Mouse (Mus musculus) heart, embryonic 14.5 days (tissue): Measurements from ENCODE around the gene Cd79b. TPM values are rescaled to one million over a fixed set of nuclear protein-coding genes. Genes with fewer than 3 reads are reported as not detected.

ENCODE experiments used
- ATAC-seq: fragments of 200-750 bp; cut with Nextera tagmentation; 2 replicates; pipeline ENCODE4 v1.8.0; 2017; ENCODE audit warnings: low read depth, moderate TSS enrichment; ENCODE audit not compliant: insufficient number of reproducible peaks, insufficient read depth, low FRiP score
- H3K27ac ChIP-seq, 2 experiments: fragments of 200-500 bp in 1 of 2; fragments of 300-500 bp in 1 of 2; sonication (generic) in 1 of 2; replicated peaks in 1 of 2; 2 replicates each; pipeline ENCODE4 v1.5.1; 2012 to 2014; ENCODE audit warnings: low read depth in 2 of 2, low read length in 2 of 2, control low read depth in 1 of 2, mild to moderate bottlenecking in 1 of 2, mixed read lengths in 1 of 2; ENCODE audit not compliant: control insufficient read depth in 1 of 2, insufficient read depth in 1 of 2
- H3K27me3 ChIP-seq: fragments of 300-500 bp; sonication (generic); 2 replicates; pipeline ENCODE4 v1.6.1; 2014; ENCODE audit warnings: mild to moderate bottlenecking, low read length, control low read depth; ENCODE audit not compliant: control insufficient read depth, insufficient read depth
- H3K36me3 ChIP-seq: fragments of 300-500 bp; sonication (generic); 2 replicates; pipeline ENCODE4 v1.6.1; 2014; ENCODE audit warnings: mild to moderate bottlenecking, control low read depth, low read length, mixed read lengths; ENCODE audit not compliant: control insufficient read depth, insufficient read depth
- H3K4me1 ChIP-seq, 2 experiments: fragments of 200-500 bp in 1 of 2; fragments of 300-500 bp in 1 of 2; sonication (generic) in 1 of 2; 2 replicates each; pipeline ENCODE4 v1.6.1; 2012 to 2014; ENCODE audit warnings: low read length in 2 of 2, control low read depth in 1 of 2, mixed read lengths in 1 of 2; ENCODE audit not compliant: control insufficient read depth in 2 of 2, insufficient read depth in 2 of 2
- H3K4me2 ChIP-seq: fragments of 300-500 bp; sonication (generic); 2 replicates; pipeline ENCODE4 v1.6.1; 2014; ENCODE audit warnings: mild to moderate bottlenecking, low read length
- H3K4me3 ChIP-seq, 2 experiments: fragments of 200-500 bp in 1 of 2; fragments of 300-500 bp in 1 of 2; sonication (generic) in 1 of 2; 2 replicates each; pipeline ENCODE4 v1.5.1; 2012 to 2014; ENCODE audit warnings: low read length in 2 of 2, mild to moderate bottlenecking in 2 of 2, control low read depth in 1 of 2, low read depth in 1 of 2, moderate library complexity in 1 of 2; ENCODE audit not compliant: control insufficient read depth in 1 of 2, insufficient read depth in 1 of 2
- H3K9ac ChIP-seq: fragments of 300-500 bp; sonication (generic); 2 replicates; pipeline ENCODE4 v1.6.1; 2014; ENCODE audit warnings: mild to moderate bottlenecking, low read length
- H3K9me3 ChIP-seq: fragments of 300-500 bp; sonication (generic); 2 replicates; pipeline ENCODE4 v1.6.1; 2016; ENCODE audit warnings: low read length, control low read depth; ENCODE audit not compliant: control insufficient read depth
- WGBS: fragments of 180-500 bp; shearing (Covaris S2); extraction: QIAGEN DNeasy Blood & Tissue Kit; methylation state at CpG from one replicate; pipeline ENCODE4 v1.1.7; 2014; 5-methylcytosine and 5-hydroxymethylcytosine counted together
- polyA plus RNA-seq: library from polyadenylated mRNA; unstranded; fragments of >200 nt; fragmentation: Nextera tagmentation; extraction: Ambion mirVana; gene quantifications from 2 replicates; pipeline ENCODE4 v1.2.1, GENCODE M21; 2014

Gene Cd79b
- polyA plus RNA-seq, 1 experiment from 2014 or later = 0.95 TPM

DNA sequence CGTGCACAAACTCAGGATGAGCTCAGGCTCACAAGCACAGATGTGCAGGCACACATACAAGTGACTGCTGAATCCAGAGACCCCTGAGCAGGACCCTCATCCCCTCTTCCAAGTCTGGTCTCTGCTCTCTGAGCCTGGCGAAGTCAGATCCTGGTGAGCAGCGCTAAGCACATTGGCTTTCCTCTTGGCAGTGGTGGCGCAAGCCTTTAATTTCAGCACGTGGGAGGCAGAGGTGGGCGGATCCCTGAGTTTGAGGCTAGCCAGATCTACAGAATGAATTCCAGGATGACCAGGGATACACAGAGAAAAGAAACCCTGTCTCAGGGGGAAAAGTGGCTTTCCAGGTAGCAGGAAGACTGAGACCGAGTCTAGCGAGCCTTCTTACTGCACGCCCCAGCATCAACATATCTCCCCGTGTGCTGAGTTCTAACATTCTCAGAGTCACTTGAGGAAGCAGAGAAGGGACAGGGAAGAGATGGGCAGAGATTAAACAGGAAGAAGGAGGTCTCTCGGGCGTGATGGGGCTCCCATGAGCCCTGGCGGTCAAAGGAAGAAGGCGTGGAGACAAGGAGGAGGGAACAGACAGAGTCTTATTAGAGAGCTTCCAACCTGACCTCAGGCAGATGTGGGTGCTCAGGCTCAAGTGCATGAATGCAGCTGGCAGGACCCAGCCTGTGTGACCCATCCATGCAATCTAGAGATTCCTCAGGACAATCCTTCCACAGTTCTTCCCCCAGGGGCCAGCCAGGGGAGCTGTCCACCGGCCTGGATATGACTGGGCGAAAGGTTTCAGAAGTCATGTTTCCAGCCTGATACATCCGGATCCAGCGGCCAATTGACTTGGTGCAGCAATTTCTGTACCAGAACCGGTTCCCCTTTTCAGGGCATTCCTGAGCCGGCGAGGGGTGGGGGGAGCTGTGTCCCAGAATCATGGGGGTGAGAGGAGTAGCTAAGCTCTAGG, 4.1 kb upstream of the Cd79b start:
- H3K27ac ChIP-seq = no peak overlapping the region
- no peaks in the 10 kb centered on the region for H3K9me3 ChIP-seq
- no peaks in the 10 kb centered on the region for H3K36me3 ChIP-seq
- H3K9ac ChIP-seq = no peak overlapping the region
- peaks cover 0 to 2% of the 10 kb centered on the region in 2 experiments; a peak in 1 of 4 replicates for H3K4me1 ChIP-seq
- no peak for ATAC-seq
- 64% methylated on average over 21 of the region's 21 CpGs for WGBS
- no peak overlapping the region for H3K4me2 ChIP-seq
- H3K4me3 ChIP-seq = no peak overlapping the region
- no peaks in the 10 kb centered on the region for H3K27me3 ChIP-seq

DNA sequence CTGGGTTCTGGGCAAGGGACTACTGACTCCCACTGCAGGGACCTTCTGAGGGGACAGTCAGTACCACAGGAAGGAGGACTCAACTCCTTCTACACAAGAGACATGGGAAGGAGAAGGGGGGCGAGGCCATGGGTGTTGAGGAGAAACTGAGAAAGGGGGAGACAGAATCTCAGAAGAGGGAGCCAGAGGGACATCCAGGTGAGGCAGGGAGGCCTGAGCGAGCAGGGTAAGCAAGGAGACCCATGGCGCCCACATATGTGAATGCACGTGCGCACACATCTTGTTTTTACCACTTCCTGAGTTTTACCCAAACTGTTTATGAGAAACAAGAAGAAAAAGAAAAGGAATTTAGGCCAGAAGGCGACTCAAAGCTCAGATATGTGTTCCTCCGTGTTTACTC, 3.2 kb upstream of the Cd79b start:
- H3K36me3 ChIP-seq = no peaks in the 10 kb centered on the region
- H3K4me1 ChIP-seq = peaks cover 0 to 2% of the 10 kb centered on the region in 2 experiments; a peak in 1 of 4 replicates
- 75% methylated on average over 7 of the region's 7 CpGs for WGBS
- H3K4me3 ChIP-seq = no peak overlapping the region
- no peaks in the 10 kb centered on the region for H3K27me3 ChIP-seq
- no peak overlapping the region for H3K27ac ChIP-seq
- H3K4me2 ChIP-seq = no peak overlapping the region
- H3K9me3 ChIP-seq = no peaks in the 10 kb centered on the region
- no peak overlapping the region for H3K9ac ChIP-seq
- ATAC-seq = no peak

- Histone ChIP-seq H3K27me3 (no peaks in the 10 kb centered on the region), H3K4me1 (peaks cover 0 to 2% of the 10 kb centered on the region in 2 experiments; a peak in 1 of 4 replicates), H3K4me2 (no peak overlapping the region), H3K36me3 (no peaks in the 10 kb centered on the region), H3K4me3 (no peak overlapping the region), H3K9ac (no peak overlapping the region), H3K27ac (no peak overlapping the region), H3K9me3 (no peaks in the 10 kb centered on the region)
- WGBS = 74% methylated on average over 1 of the region's 1 CpGs
- ATAC-seq = no peak
These were observed 1.9 kb upstream of the Cd79b start for GRCm38 (mm10) chr11:106316416-106316815.

- Histone ChIP-seq H3K9ac (no peak overlapping the region), H3K36me3 (no peaks in the 10 kb centered on the region), H3K27ac (no peak overlapping the region), H3K4me2 (no peak overlapping the region), H3K4me3 (no peak overlapping the region), H3K27me3 (no peaks in the 10 kb centered on the region), H3K4me1 (peaks cover 0 to 2% of the 10 kb centered on the region in 2 experiments; a peak in 1 of 4 replicates), H3K9me3 (no peaks in the 10 kb centered on the region)
- ATAC-seq = no peak
- WGBS = 67% methylated on average over 5 of the region's 5 CpGs
These were observed 1.0 kb downstream of the Cd79b start for GRCm38 (mm10) chr11:106313533-106313932.

- no peaks in the 10 kb centered on the region for H3K9me3 ChIP-seq
- no peak for ATAC-seq
- H3K36me3 ChIP-seq = no peaks in the 10 kb centered on the region
- WGBS = 62% methylated on average over 5 of the region's 5 CpGs
- H3K4me1 ChIP-seq = peaks cover 0 to 2% of the 10 kb centered on the region in 2 experiments; a peak in 1 of 4 replicates
- H3K27ac ChIP-seq = no peak overlapping the region
- no peak overlapping the region for H3K9ac ChIP-seq
- H3K4me2 ChIP-seq = no peak overlapping the region
- H3K27me3 ChIP-seq = no peaks in the 10 kb centered on the region
- no peak overlapping the region for H3K4me3 ChIP-seq
These were observed 4.4 kb downstream of the Cd79b start for GRCm38 (mm10) chr11:106310123-106310522.

DNA sequence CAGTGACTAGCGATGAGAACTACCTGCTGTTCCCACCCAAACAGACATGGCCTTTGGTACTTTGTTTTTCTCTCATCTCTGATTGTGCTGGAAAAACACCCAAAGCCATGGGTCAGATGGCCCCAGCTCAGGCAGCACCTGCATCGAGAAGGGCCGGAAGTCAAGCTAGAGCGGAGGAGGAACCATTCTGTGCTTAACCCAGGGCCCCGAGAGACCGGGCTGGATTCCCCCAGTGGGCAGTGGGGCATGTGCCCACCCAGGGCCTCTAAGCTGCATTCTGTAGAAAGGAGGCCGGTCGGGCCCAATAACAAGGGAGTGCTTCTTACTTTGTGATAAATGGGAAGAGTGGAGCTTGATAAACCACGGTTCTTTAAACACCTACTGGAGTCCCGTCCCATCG, 6.4 kb downstream of the Cd79b start:
- Histone ChIP-seq H3K27me3 (no peaks in the 10 kb centered on the region), H3K4me3 (no peak overlapping the region), H3K4me1 (no peaks in the 10 kb centered on the region; a peak in 1 of 4 replicates), H3K4me2 (no peak overlapping the region), H3K9me3 (no peaks in the 10 kb centered on the region), H3K27ac (no peak overlapping the region), H3K9ac (no peak overlapping the region), H3K36me3 (no peaks in the 10 kb centered on the region)
- 82% methylated on average over 11 of the region's 11 CpGs for WGBS
- ATAC-seq = no peak

DNA sequence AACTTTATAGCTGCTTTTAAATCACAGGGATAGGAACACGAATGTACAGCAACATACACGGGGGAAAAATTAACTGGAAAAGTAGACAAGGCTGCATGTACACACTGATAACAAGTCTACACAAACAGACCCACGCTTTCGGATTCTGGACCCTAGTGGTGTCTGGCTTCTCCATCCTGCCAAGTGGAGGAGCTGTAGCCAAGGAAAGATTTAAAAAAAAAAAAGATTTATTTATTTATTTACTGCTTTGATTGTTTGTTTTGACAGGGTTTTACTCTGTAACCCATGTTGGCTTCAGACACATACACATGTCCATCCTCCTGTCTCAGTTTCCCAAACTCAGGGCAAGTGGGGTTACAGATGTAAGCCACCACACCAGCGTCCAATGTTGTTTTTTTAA, 7.1 kb downstream of the Cd79b start:
- Histone ChIP-seq H3K4me1 (no peaks in the 10 kb centered on the region; a peak in 1 of 4 replicates), H3K36me3 (no peaks in the 10 kb centered on the region), H3K27ac (no peak overlapping the region), H3K4me2 (no peak overlapping the region), H3K4me3 (no peak overlapping the region), H3K27me3 (no peaks in the 10 kb centered on the region), H3K9ac (no peak overlapping the region), H3K9me3 (no peaks in the 10 kb centered on the region)
- 57% methylated on average over 5 of the region's 5 CpGs for WGBS
- no peak for ATAC-seq
